Mouse (Mus musculus): ENCODE measurements at regions not wholly inside any gene's neighbourhood (a gene's known extent, or its start where the extent isn't known, plus 50 kb on each side); places are given as distances from the start of the nearest gene placed in this dataset.

DNA sequence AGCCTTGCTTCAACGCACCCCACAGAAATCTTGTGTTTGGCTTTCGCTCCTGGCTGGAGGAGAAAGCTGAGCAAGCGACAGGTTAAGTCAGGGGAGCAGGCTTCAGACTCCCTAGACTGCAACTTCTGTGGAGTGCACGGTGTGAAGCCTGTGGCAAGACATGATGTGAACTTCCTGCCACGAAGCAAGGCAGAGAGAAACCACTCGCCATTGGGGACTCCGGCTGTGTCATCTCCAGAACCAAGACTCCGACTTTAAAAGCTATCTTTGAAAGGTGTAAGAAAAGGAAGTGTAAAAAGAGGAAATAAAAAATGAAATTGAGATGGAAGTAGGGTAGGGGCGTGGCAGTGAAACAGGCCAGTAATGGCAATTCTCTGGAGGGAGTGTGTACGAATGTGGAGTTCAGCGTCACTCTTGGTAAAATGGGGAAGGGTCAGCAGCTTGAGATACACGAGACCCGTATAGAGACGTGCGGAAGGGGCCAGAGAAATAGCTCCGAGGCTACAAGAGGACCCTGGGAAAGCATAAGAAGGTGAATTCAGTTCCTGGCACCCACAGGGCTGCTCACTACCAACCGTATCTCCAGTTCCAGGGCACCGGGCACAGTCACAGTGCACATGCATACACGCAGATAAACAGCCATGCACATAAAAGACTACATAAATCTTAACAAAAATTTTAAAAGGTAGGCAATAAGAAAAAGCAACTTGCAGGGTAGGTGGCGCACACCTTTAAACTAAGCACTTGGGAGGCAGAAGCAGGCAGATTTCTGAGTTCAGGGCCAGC lies 57.1 kb upstream of the Larp1 start:
- TF ChIP-seq EP300 (IDR thresholded peaks at IDR 0.05) (no peak), CTCF (IDR thresholded peaks at IDR 0.05) (no peak)
